Mouse (Mus musculus): ENCODE measurements at regions not wholly inside any gene's neighbourhood (a gene's known extent, or its start where the extent isn't known, plus 50 kb on each side); places are given as distances from the start of the nearest gene placed in this dataset.

- TF ChIP-seq CTCF (IDR thresholded peaks at IDR 0.05; ENCODE audit: low read depth, low read length) (no peak), POLR2A (IDR thresholded peaks at IDR 0.05; ENCODE audit: borderline replicate concordance, low read depth, low read length) (no peak)
These were observed 491.6 kb upstream of the Btbd3 start for GRCm38 (mm10) chr2:137764785-137765184.
